Mouse (Mus musculus): ENCODE measurements around the gene Cyp4a32.
"Not testable (repeated sequence)": the region's sequence is repeated elsewhere in the genome, so short reads cannot be mapped to it uniquely, and the experiment has no call there.

The Cyp4a32 gene

DNA sequence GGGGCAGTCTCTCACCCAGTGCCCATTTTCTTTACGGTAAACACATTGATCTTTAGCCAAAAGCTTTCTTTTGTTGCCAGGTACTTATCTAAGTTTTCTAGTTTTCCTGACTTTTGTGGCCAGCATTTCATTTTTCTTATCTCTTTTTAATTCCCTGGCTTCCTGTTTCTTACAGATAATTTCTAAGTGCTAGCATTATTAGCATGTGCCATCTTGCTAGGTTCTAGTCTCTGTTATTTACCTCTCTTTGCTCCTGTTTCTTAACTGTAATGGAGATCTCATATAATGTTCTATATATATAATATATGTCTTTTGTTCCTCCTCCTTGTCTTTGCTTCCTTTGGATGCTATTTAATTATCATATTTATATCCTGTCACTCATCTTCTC lies 55.8 kb downstream of the Cyp4a32 start:
- not testable (repeated sequence) for DNase-seq (ENCODE audit: low spot score in 2 of 2)

DNA sequence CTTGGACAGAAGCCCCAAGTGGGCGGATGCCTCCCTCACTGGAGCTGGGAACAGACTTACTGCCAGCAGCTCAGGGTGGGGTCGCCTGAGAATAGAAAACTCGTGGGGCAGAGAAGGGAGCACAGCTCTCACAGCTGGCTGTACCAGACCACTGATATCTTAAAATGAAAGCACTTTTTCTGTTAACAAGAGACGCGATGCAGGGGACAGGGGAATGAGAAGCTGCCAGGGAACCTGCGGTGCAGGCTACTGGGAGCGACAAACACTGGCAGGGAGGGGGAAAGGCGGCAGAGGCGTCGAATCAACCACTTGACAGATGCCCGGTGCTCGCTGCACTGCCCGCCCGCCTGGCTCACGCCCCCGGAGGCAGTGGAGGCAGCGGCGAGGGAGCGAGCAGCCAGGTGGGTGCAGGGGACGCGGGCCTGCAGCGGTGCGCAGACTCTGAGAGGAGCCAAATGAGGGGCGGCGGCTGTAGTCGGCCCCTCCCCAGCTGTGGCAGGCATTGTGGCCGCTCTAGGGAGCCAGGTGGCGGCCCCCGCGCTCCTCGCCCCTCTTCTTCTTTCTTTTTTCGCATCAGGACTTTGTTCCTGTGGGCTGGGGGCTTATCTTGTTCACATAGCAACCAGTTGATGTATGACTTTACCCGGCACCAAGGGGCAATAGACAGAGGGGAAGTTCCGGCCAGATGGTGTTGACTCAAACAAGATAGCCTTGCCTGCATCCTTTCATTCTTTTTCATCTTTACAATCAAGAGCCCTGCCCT lies 56.5 kb downstream of the Cyp4a32 start:
- DNase-seq (ENCODE audit: low spot score in 2 of 2) = peak in 1 of 2 experiments; percentile 14

DNA sequence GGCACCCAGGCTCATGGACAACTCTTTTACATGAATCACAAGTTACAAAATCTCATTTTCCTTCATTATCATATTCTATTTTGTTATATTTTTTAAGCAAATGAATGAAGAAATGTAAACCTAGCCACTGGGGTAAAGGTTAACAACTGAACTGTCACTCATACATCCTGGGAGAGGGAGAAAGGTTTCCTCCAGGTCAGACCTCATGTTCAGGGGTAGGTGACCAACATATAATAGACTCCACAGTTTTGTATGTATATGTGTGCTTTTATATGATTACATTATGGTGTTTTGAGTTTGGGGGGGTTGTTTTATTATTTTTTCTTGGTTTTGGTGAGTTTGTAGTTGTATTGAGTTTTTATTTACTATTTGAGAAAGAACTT lies 57.1 kb downstream of the Cyp4a32 start:
- no peak for DNase-seq (ENCODE audit: low spot score in 2 of 2)

DNA sequence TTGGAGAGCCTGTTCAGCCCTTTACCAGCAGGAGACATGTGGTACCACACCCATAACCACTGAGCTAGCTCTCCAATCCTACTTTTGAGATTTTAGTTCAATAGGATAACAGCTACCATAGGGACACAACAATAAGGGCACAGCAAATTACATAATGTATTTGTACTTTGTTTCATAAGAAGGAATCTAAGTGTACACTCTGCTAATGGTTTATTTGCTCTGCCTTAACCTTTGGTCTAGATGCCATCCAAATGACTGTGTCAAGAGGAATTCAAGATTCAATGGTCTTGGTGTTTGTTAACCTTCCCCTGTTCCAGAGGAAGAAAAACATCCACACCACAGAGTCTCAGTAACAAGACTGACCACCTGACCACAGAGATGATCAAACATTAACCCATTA lies 58.4 kb downstream of the Cyp4a32 start:
- no peak for DNase-seq (ENCODE audit: low spot score in 2 of 2)

Measured in thymus, postnatal 10 days (tissue).